Mouse (Mus musculus) small intestine, adult 2 months (tissue): ENCODE measurements around the gene Slc3a2.

ENCODE experiments used
- CTCF ChIP-seq: fragments of 200-500 bp; IDR thresholded peaks from 2 replicates; pipeline ENCODE4 v1.5.1; 2012; ENCODE audit warnings: low read depth, mild to moderate bottlenecking, control low read depth, inconsistent platforms, low read length, moderate library complexity, mixed read lengths; ENCODE audit not compliant: insufficient replicate concordance, insufficient read length; ENCODE audit errors: extremely low read depth
- POLR2A ChIP-seq: fragments of 200-500 bp; IDR thresholded peaks from 2 replicates; pipeline ENCODE4 v1.6.1; 2012; ENCODE audit warnings: low read depth, mild to moderate bottlenecking, control low read depth, inconsistent platforms, low read length, moderate library complexity

DNA sequence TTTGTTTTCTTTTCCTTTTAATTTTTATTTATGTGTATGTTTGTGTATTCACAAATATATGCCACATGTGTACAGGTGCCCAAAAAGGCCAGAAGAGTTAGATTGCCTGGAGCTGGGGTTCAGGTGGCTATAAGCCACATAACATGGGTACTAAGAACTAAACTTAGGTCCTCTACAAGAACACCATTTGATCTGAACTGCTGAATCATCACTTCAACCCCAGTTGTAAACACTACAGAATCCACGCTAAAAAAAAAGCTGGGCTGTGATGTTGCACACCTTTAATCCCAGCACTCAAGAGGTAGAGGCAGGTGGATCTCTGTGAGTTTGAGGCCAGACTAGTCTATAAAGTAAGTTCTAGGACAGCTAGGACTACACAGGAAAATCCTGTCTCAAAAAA, 1.8 kb downstream of the Slc3a2 start:
- no peak for TF ChIP-seq POLR2A
- no peak for TF ChIP-seq CTCF
